Mouse (Mus musculus): ENCODE measurements around the gene Zc3h18.

GRCm38 (mm10) chr8:122345181-122346095 is 31.0 kb upstream of the Zc3h18 start:
- TF ChIP-seq CTCF (IDR thresholded peaks at IDR 0.05; ENCODE audit: extremely low read depth, insufficient read depth, insufficient read length, insufficient replicate concordance) (no peak), POLR2A (IDR thresholded peaks at IDR 0.05; ENCODE audit: low read depth, low read length) (no peak)
